Mouse (Mus musculus): ENCODE data around the gene Plod1. TPM values are rescaled to one million over a fixed set of nuclear protein-coding genes. Genes with fewer than 3 reads are reported as not detected.

The Plod1 gene
- polyA plus RNA-seq (2012; rRNA removed), result 21.2 and 28.9 TPM in 2 replicates

- Histone ChIP-seq H3K27ac (ENCODE audit: control insufficient read depth, insufficient read depth, low read length) (no peak within 1 kb of the TSS), H3K4me1 (replicated peaks; ENCODE audit: control insufficient read depth, insufficient read depth, low read length) (peaks cover 7% of the 10 kb centered on the region), H3K4me3 (ENCODE audit: control insufficient read depth, insufficient read depth, low read length) (peak within 1 kb of the TSS; percentile 76), H3K27me3 (ENCODE audit: control insufficient read depth, insufficient read depth, low read length) (no peaks in the 10 kb centered on the region), H3K36me3 (ENCODE audit: control insufficient read depth, insufficient read depth, low read length) (no peaks in the 10 kb centered on the region)
- TF ChIP-seq CTCF (IDR thresholded peaks at IDR 0.05; ENCODE audit: borderline replicate concordance, control insufficient read depth, extremely low read depth, insufficient read depth, low read length, poor library complexity), result 0 out of 2 replicates have a peak, but pooled peaks have one; percentile 24
- TF ChIP-seq POLR2A (IDR thresholded peaks at IDR 0.05; ENCODE audit: control insufficient read depth, extremely low read depth, insufficient read depth, low read length, poor library complexity), result peak; percentile 62; the same call in 1 of the 2 replicates
- DNase-seq, result peak; percentile 82
- 1% methylated on average over 51 of the region's 51 CpGs for WGBS
Measured at GRCm38 (mm10) chr4:147936331-147936954, at the start of gene Plod1. Gene Plod1 (minus strand): TSS chr4:147936767.

DNA sequence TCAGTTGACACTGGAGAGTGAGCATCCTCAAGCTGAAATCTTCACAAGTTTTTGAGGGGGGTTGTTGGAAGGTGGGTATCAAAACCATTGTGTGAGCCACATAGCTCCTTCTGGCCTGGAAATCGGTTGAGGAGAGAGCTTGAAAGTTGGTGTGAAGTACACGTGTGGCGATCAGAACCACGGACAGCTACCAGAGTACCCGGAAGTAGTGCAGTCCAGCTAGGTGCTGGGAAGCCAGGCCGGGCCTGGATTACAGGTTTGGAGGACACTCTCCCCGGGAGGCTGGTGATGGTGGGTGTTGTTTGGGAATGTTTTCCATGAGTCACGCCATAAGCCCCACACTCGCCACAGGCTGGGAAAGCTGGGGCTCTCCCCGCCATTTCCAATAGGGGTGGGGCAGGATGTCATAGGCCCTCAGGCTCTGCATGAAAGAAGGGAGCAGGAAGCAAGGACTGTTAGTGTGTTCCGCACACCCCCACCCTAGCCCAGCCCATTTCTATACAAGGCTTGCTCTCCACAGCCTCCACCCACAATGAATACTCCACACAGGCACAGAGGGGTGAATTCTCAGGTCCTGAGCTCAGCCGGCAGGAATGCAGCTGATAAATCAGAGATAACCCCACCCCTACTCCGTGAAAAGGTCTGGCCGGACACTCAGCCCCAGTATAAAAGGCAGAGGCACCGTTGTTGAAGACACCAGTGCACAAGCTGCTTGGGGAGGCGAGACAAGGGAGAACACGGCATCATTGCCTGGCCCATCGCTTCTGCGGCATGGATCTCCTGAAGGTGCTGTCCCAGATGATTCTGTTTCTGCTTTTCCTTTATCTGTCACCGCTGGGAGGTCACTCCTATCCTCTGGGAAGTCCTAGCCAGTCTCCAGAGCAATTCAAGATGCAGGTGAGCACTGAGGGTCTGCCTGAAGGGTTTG lies 48.9 kb upstream of the Plod1 start, which contains the start of gene Nppb:
Nppb (plus strand) TSS at position 584 of the 928 bp plus-strand sequence.
- DNase-seq, result no peak

GRCm38 (mm10) chr4:147979441-147979860 lies 42.9 kb upstream of the Plod1 start:
- H3K27ac ChIP-seq (ENCODE audit: control insufficient read depth, insufficient read depth, low read length), result no peak overlapping the region
- DNase-seq, result no peak
- TF ChIP-seq CTCF (IDR thresholded peaks at IDR 0.05; ENCODE audit: borderline replicate concordance, control insufficient read depth, extremely low read depth, insufficient read depth, low read length, poor library complexity) (no peak), POLR2A (IDR thresholded peaks at IDR 0.05; ENCODE audit: control insufficient read depth, extremely low read depth, insufficient read depth, low read length, poor library complexity) (no peak)
- H3K36me3 ChIP-seq (ENCODE audit: control insufficient read depth, insufficient read depth, low read length), result no peaks in the 10 kb centered on the region
- WGBS, result 82% methylated on average over 7 of the region's 7 CpGs
- no peak overlapping the region for H3K4me3 ChIP-seq (ENCODE audit: control insufficient read depth, insufficient read depth, low read length)
- no peaks in the 10 kb centered on the region for H3K4me1 ChIP-seq (replicated peaks; ENCODE audit: control insufficient read depth, insufficient read depth, low read length)
- H3K27me3 ChIP-seq (ENCODE audit: control insufficient read depth, insufficient read depth, low read length), result no peaks in the 10 kb centered on the region

More for the DNA sequence above, 48.9 kb upstream of the Plod1 start, which contains the start of gene Nppb:
- Histone ChIP-seq H3K27ac (ENCODE audit: control insufficient read depth, insufficient read depth, low read length) (no peak within 1 kb of the TSS), H3K4me1 (replicated peaks; ENCODE audit: control insufficient read depth, insufficient read depth, low read length) (0 out of 2 replicates have a peak, but pooled peaks cover 2% of the 10 kb centered on the region), H3K36me3 (ENCODE audit: control insufficient read depth, insufficient read depth, low read length) (no peaks in the 10 kb centered on the region), H3K27me3 (ENCODE audit: control insufficient read depth, insufficient read depth, low read length) (no peaks in the 10 kb centered on the region), H3K4me3 (ENCODE audit: control insufficient read depth, insufficient read depth, low read length) (no peak within 1 kb of the TSS)
- WGBS, result 32% methylated on average over 20 of the region's 20 CpGs
- TF ChIP-seq CTCF (IDR thresholded peaks at IDR 0.05; ENCODE audit: borderline replicate concordance, control insufficient read depth, extremely low read depth, insufficient read depth, low read length, poor library complexity) (no peak), POLR2A (IDR thresholded peaks at IDR 0.05; ENCODE audit: control insufficient read depth, extremely low read depth, insufficient read depth, low read length, poor library complexity) (no peak)

DNA sequence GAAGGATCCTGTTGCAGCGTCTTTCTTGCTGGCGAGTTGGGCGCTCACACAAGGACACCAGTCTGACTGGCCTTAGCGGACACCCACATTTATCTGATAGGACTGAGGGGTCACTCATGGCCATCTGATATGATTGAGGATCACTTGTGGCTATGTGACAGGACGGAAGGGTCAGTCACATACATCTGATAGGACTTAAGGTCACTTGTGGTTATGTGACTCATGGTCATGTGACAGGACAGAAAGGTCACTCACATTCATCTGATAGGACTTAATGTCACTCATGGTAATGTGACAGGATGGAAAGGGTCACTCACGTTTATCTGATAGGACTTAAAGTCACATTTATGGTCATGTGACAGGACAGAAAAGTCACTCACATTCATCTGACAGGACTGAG lies 41.8 kb upstream of the Plod1 start:
- no peaks in the 10 kb centered on the region for H3K4me1 ChIP-seq (replicated peaks; ENCODE audit: control insufficient read depth, insufficient read depth, low read length)
- WGBS, result 94% methylated on average over 6 of the region's 6 CpGs
- H3K27me3 ChIP-seq (ENCODE audit: control insufficient read depth, insufficient read depth, low read length), result no peaks in the 10 kb centered on the region
- no peaks in the 10 kb centered on the region for H3K36me3 ChIP-seq (ENCODE audit: control insufficient read depth, insufficient read depth, low read length)
- H3K27ac ChIP-seq (ENCODE audit: control insufficient read depth, insufficient read depth, low read length), result no peak overlapping the region
- no peak overlapping the region for H3K4me3 ChIP-seq (ENCODE audit: control insufficient read depth, insufficient read depth, low read length)
- TF ChIP-seq POLR2A (IDR thresholded peaks at IDR 0.05; ENCODE audit: control insufficient read depth, extremely low read depth, insufficient read depth, low read length, poor library complexity) (no peak), CTCF (IDR thresholded peaks at IDR 0.05; ENCODE audit: borderline replicate concordance, control insufficient read depth, extremely low read depth, insufficient read depth, low read length, poor library complexity) (no peak)
- DNase-seq, result no peak

DNA sequence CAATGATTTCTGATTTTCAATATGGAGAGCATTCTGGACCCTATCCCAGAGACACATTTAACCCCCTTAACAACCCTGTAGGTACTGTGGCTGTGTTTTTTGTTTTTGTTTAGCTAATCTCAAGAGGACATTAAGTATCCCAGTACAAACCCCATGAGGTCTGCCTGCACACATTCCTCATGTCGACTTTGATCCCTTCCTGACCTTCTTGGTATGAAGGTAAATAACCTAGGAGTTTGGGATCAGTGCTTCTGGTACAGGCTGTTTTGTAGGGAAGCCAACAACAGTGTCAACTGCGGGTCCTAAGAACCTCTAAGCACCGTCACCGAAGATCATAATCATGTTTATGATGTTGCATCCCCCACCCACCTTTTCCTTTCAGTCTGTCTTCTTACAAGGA lies 41.2 kb upstream of the Plod1 start:
- Histone ChIP-seq H3K27ac (ENCODE audit: control insufficient read depth, insufficient read depth, low read length) (no peak overlapping the region), H3K4me3 (ENCODE audit: control insufficient read depth, insufficient read depth, low read length) (no peak overlapping the region), H3K36me3 (ENCODE audit: control insufficient read depth, insufficient read depth, low read length) (no peaks in the 10 kb centered on the region), H3K27me3 (ENCODE audit: control insufficient read depth, insufficient read depth, low read length) (no peaks in the 10 kb centered on the region), H3K4me1 (replicated peaks; ENCODE audit: control insufficient read depth, insufficient read depth, low read length) (no peaks in the 10 kb centered on the region)
- WGBS, result 83% methylated on average over 4 of the region's 4 CpGs
- no peak for DNase-seq
- TF ChIP-seq POLR2A (IDR thresholded peaks at IDR 0.05; ENCODE audit: control insufficient read depth, extremely low read depth, insufficient read depth, low read length, poor library complexity) (no peak), CTCF (IDR thresholded peaks at IDR 0.05; ENCODE audit: borderline replicate concordance, control insufficient read depth, extremely low read depth, insufficient read depth, low read length, poor library complexity) (no peak)

GRCm38 (mm10) chr4:147976237-147976636 lies 39.7 kb upstream of the Plod1 start:
- DNase-seq, result no peak
- H3K4me1 ChIP-seq (replicated peaks; ENCODE audit: control insufficient read depth, insufficient read depth, low read length), result no peaks in the 10 kb centered on the region
- no peak overlapping the region for H3K27ac ChIP-seq (ENCODE audit: control insufficient read depth, insufficient read depth, low read length)
- WGBS, result 86% methylated on average over 3 of the region's 3 CpGs
- no peaks in the 10 kb centered on the region for H3K36me3 ChIP-seq (ENCODE audit: control insufficient read depth, insufficient read depth, low read length)
- no peaks in the 10 kb centered on the region for H3K27me3 ChIP-seq (ENCODE audit: control insufficient read depth, insufficient read depth, low read length)
- TF ChIP-seq CTCF (IDR thresholded peaks at IDR 0.05; ENCODE audit: borderline replicate concordance, control insufficient read depth, extremely low read depth, insufficient read depth, low read length, poor library complexity) (no peak), POLR2A (IDR thresholded peaks at IDR 0.05; ENCODE audit: control insufficient read depth, extremely low read depth, insufficient read depth, low read length, poor library complexity) (no peak)
- no peak overlapping the region for H3K4me3 ChIP-seq (ENCODE audit: control insufficient read depth, insufficient read depth, low read length)
